Mouse (Mus musculus) heart, postnatal 36 days (tissue): ENCODE results near the gene Pnisr. TPM values are rescaled to one million over a fixed set of nuclear protein-coding genes. Genes with fewer than 3 reads are reported as not detected.

Source experiments
- DNase-seq, 2 experiments: peaks; one replicate each; pipeline ENCODE4 v3.0.0; 2021 to 2022
- intact Hi-C: fragments of 180-260 bp; cut with DNase I; formaldehyde crosslinking; loops from one replicate; pipeline ENCODE4 v1.15.1; 2025
- total RNA-seq, 2 experiments: library from RNA; stranded (reverse); gene quantifications; 2 replicates each; pipeline ENCODE4 v1.2.3; 2021

Gene Pnisr
- 10 to 100 TPM; 26.3 to 33.0 TPM for total RNA-seq

DNA sequence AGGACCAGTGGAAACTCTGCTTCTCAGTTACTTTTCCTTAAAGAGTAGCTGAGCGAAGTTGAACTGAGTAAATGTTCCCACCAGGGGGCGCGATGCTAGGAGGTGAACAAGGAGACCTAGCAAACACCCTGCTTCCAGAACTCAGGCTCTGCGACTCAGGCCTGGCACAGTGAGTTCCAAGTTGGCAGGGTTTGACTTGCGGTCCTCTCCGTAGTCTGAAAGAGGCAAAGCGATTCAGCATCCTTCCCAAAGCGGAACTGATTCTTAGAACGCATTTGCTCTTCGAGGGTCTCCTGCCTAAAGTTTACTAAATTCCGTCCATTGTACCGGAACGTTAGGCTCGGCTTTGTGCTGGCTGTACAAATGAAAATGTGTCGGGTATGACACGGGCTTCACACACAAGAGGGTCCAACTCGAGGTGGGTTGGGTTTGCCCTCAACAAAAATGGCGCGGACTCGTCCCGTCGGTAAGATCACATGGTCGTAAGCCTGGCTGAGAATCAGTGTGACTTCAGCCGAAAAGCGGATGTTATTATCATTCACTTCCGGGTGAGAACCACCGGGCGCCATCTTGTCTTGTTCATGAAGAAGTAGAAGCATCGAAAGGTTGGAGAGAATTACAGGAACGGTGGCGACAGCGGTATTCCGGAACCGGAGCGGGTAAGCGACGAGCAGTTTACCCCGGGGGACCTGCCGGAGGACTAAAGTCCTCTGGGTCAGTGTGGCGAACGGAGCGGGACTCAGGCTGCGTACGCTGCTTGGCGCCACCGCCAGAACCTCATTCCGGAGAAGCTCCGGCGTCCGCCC is at the start of gene Pnisr:
Pnisr (plus strand) TSS at position 103 of the 806 bp plus-strand sequence.
- intact Hi-C loops = loop anchor here (1.0 to 2.0 kb wide), 3 partner anchors 71 to 143 kb away; no protein-coding TSS in a partner anchor
- DNase-seq = peak; percentile 93 to 94

DNA sequence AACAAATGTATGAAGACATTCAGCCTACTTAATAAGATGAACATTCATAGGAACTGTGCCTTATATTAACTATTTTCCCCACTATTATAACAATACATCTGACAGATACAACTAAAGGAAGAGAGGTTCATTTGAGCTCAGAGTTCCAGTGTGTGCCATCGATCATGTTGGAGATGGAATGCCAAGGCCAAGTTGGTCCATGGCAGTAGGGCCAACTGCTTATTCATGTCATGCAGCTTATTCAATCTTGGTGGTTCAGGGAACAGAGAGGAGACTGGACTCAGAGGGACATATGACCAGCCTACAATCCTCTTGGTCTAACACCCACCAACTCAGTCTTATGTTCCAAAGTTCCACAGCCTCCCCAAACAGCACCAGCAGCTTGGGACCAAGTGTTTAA is 46.4 kb upstream of the Pnisr start:
- intact Hi-C loops = no loop called here
- no peak for DNase-seq

DNA sequence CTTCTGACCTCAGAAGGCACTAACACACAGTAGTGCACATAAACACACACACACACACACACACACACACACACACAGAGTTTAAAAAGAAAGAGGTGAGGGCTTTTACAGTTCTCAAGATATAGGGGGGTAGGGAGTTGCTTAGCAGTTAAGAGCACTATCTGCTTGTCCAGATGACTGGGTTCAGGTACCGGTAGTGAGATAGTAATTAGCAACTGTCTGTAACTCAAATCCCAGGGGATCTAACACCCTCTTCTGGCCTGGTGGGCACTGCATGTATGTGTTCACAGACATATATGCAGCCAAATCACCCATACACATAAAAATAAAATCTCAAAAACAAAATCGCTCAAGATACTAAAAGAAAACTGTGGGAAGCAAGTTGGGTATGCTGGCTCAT is 45.8 kb upstream of the Pnisr start:
- intact Hi-C loops = no loop called here
- DNase-seq = no peak

DNA sequence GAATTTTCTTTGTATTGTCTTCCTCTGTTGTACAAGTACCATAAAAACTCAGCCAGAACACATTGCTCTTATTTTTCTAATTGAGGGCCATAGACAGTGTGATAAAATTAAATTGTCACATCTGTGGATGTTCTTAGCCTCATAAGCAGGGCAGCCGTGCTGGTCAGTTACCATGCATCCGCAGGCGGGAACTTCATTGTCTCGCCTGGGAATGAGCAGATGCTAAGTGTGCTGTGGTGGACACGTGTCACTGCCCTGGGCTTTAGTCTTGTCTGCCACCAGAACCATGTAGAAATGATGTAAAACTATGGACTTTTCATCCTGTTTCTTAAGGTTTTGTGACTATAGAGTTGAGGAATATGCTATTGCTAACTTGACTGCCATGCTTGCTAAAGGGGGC is 40.2 kb upstream of the Pnisr start:
- intact Hi-C loops = no loop called here
- no peak for DNase-seq

DNA sequence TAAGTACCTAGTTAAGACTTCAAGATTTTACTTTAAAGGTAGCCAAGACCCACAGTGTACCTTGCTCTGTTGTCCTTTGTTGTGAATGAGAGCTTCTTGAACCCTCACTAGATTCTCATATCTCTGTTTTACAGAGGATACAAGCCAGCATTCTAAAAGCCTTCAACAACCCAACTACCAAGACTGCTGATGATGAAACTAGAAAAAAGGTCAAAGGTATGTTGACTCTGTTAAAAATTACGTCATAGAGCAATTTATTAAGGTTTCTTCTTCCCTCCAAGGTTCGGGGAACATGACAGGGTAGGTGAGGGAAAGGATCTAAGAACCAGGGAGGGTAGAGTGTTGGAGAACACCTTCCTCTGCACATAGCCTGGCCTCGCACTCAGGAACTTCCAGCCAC is 36.8 kb upstream of the Pnisr start:
- no peak for DNase-seq

DNA sequence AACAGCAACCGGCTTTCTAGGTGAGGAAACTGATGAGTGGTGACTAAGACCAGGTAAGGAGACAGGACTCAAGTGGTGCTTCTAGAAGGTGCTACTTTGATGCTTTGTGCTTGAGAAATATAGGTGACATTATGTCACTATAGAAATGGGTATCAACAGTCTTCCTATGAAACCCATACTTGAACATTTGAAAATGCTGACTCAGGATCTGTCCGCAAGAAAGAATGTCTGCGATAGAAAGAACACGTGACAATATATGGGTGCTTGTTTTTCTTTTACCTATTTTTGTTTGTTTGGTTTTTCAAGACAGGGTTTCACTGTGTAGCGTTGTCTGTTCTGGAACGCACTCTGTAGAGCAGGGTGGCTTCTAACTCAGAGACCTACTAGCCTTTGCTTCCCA is 34.7 kb upstream of the Pnisr start:
- intact Hi-C loops = no loop called here

More for the DNA sequence above, 36.8 kb upstream of the Pnisr start:
- intact Hi-C loops = no loop called here

DNA sequence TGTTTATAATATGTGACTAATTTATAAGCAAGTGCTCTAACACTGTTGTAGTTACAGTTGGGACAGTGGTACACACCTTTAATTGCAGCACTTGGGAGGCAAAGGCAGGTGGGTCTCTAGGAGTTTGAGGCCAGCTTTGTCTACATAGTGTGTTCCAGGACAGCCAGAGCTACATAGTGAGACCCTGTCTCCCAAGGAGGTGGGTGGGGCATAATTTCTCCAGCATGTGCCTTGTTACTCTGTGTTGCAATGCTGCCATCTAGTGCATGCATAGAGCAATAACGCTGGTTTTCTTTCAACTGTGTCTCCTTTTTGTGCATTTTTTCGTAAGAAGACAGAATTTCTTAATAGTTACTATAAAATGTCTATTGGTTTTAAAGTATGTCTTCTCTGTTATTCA is 33.4 kb upstream of the Pnisr start:
- peak; percentile 13 to 15 for DNase-seq

More for the DNA sequence above, 34.7 kb upstream of the Pnisr start:
- no peak for DNase-seq

DNA sequence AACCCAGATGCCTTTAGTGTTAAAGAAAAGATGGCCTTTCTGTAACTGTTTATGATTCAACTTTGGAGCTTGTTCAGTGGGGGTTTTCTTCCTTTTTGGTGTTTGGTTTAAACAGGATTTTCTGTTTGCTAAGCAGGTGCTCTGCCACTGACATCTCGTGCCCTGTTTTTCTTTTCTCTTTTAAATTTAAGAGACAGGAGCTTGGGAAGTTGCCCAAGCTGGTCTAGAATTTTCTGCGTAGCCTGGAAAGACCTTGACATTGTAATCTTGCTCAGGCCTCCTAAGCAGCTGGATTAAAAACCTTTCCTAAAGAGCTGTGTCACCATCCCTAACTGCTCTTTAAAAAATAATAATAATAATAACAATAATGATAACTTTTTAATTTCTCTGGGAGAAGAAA is 20.8 kb upstream of the Pnisr start:
- DNase-seq = no peak
- intact Hi-C loops = no loop called here

More for the DNA sequence above, 33.4 kb upstream of the Pnisr start:
- intact Hi-C loops = loop anchor here (2.0 kb wide), 2 partner anchors 85 to 277 kb away; no protein-coding TSS in a partner anchor

DNA sequence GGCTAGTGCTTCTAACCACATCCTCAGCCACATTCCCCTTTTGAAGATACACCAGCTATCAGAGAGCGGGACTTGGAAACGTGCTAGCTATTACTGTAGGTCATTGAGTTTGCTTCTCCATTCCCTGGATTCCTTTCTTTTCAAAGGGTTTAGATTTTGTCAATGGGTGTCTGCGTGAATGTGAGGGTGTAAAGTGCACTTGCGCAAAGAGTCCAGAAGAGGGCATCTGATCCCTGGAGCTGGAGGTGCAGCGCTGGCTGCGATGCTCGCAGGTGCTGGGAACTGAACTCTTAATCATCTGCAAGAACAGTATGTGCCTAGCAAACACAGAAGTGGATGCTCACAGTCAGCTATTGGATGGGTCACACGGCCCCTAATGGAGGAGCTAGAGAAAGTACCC is 14.5 kb upstream of the Pnisr start:
- no peak for DNase-seq
- intact Hi-C loops = no loop called here

DNA sequence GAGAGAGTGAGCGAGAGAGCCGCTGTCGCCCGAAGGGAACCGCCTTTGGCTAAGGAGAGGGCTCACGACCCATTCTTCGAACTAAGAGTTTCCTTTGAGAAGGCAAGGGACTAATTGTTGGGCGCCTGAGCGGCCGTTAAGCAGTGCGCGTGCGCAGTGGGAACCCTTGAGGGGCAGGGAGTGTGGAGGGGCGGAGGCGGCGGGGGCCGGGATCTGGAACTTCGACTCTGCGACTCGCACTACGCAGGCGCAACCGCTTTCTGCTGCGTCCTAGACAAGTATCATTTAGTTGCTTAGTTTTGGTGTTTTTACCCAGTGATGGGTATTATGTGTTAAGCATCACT is 876 bp downstream of the Pnisr start:
- intact Hi-C loops = no loop called here
- peak in 1 of 2 experiments; percentile 90 for DNase-seq

DNA sequence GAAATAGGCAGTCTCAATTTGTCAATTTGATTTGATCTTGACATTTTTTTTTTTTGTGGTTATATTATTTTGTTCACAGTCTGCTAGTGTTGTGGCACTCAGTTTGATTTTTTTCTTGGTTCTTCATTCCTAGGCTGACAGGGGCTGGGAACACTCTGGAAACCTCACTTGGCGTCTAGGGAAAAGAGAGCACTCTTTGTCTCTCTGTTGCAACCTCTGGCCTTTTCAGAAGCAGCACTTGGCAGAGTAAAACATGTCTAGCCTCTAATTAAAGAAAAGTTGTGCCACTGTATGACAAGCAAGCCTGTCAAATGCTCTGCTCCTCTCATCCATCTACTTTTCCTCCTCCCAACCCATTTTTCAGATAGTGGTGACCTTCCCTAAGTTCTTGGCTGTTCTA is 10.1 kb downstream of the Pnisr start:
- intact Hi-C loops = no loop called here
- no peak for DNase-seq

DNA sequence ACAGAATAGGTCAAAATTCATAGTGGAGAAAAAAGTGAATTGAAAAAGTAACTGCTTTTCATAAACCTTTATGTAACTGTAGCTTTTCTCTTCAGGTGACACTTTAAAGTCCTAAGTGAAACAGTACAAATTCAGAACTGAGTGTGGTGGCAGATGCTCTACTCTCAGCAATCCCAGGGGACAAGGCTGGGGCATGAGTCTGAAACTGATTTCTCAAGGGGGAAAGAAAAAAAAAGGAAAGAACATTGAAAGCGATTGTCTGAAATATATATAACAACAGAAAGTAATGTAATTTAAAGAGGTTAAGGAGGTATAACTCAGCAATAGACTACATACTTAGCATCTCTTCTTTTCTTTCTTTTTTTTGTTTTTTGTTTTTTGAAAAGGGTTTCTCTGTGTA is 17.8 kb downstream of the Pnisr start:
- no peak for DNase-seq
- intact Hi-C loops = no loop called here

DNA sequence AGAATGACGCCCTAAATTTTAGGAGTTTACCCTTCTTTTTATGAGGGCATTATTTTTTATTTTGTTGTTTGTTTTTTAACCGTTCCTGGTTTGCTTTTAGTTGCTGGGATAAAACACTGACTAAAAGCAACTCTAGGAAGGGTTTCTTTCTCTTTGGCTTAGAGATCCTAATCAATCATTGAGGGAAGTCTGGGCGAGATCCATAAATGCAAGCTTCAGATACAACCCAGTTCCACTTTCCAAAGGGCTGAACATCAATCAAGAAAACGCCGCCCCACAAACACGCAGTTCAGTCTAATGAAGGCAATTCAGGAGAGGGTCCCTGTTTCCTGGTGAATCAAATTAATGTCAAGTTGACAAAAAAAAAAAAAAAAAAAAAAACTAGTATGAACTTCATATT is 31.4 kb downstream of the Pnisr start:
- DNase-seq = no peak
- intact Hi-C loops = no loop called here

DNA sequence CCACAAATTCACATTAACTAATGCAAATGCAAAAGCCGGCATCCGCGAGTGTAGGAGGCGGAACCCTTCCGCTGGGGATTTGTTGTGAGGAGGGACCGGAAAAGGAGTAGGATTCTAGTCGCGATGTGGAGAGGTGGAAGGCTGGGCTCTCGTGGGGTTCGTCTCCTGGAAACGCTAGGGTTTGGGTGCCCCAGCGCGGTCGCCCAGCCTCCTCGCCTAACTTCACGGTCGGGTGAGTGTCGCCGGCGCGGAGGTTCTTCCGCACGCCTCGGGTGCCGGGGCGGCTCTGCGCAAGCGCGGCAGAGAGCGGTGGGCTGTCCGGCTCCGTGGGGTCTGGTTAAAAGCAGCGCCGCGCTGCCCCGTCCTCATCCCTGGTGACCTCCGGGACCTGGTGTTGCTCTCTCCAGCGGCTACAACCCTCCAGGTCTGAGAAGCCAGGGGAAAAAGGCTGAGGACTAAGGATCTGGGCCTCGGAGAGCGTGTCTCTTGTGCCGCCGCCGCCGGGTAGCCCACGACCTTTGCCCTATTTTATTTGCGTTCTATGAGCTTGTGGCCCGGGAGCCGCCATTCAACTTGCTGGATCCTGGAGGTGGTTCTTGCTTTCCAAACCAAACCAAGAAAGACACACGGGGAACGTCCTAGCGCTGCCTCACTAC is 32.3 kb downstream of the Pnisr start, which contains the start of gene Coq3:
Coq3 (plus strand) TSS at position 109 of the 656 bp plus-strand sequence.
- intact Hi-C loops = no loop called here

DNA sequence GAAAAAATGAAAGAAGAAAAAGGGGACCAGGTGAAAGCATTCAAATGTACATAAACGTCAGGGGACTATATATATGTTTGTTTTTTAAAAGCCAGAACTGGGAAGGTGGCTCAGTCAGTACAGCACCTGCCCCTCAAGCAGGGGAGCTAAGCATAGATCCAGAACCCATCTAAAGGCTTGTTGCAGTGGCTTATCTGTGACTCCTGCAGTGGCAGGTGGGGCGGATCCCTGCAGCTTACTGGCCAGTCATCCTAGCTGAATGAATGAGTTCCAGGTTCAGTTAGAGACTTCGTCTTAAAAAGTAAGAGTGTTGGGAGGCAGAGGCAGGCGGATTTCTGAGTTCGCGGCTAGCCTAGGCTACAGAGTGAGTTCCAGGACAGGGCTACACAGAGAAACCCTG is 35.4 kb downstream of the Pnisr start:
- no peak for DNase-seq
- intact Hi-C loops = no loop called here

More for the DNA sequence above, 32.3 kb downstream of the Pnisr start, which contains the start of gene Coq3:
- peak; percentile 79 to 89 for DNase-seq

DNA sequence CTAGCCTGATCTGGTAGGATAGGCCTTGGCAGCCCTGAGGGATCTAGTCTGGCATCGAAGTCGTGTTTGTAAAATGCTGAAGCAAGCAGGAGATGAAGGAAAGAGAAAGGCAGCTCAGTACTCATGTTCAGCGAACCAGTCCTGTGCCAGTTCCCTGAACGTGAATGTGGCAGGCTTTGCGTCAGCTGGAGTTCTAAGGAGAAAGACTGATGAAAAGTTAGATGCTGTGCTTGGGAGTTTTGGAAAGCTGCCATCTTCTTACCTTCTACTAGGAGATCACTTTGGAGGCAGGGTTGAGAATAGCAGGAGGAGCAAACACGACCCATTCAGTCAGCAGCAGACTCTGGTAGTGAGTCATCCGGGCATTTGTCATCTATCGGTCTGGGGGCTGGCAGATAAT is 38.4 kb downstream of the Pnisr start:
- DNase-seq = no peak
- intact Hi-C loops = no loop called here

Other genes starting within 250 kb of the Pnisr start
- gene Prdm13, start 161.6 kb upstream of the Pnisr start, total RNA-seq = not detected
- gene Ccnc, start 119.9 kb upstream of the Pnisr start, total RNA-seq = 10 to 100 TPM; 12.5 to 12.6 TPM
- 10 to 100 TPM; 10.1 to 14.8 TPM for gene Usp45, start 80.4 kb upstream of the Pnisr start, total RNA-seq
- 10 to 100 TPM; 14.6 to 16.9 TPM for gene Tstd3, start 80.4 kb upstream of the Pnisr start, total RNA-seq
- 10 to 100 TPM; 38.2 to 39.1 TPM for gene Coq3, start 32.1 kb downstream of the Pnisr start, total RNA-seq
- gene Faxc, start 83.7 kb downstream of the Pnisr start, total RNA-seq = under 1 TPM; 0.73 to 1.00 TPM